Mouse (Mus musculus) layer of hippocampus, adult 18-20 months (tissue): ENCODE results near the gene Wdr49. TPM values are rescaled to one million over a fixed set of nuclear protein-coding genes. Genes with fewer than 3 reads are reported as not detected.

Source experiments
- DNase-seq, 2 experiments: peaks; one replicate each; pipeline ENCODE4 v3.0.0; 2022; ENCODE audit warnings: low spot score in 2 of 2
- long read RNA-seq: library from polyadenylated mRNA; stranded (forward); transcript quantifications from one replicate; pipeline ENCODE4 v2.0.0, GENCODE M21; 2021
- total RNA-seq, 2 experiments: library from RNA; stranded (reverse); gene quantifications; 2 replicates each; pipeline ENCODE4 v1.2.3; 2021

The Wdr49 gene
- 1 to 10 TPM in 1 of 2 experiments, under 1 TPM in 1; 0.68 to 1.4 TPM for total RNA-seq
- long read RNA-seq, partial matches to known transcripts = 0 of 1 reads
- long read RNA-seq, other reads (novel, unspliced or antisense) = 1 of 1 reads

DNA sequence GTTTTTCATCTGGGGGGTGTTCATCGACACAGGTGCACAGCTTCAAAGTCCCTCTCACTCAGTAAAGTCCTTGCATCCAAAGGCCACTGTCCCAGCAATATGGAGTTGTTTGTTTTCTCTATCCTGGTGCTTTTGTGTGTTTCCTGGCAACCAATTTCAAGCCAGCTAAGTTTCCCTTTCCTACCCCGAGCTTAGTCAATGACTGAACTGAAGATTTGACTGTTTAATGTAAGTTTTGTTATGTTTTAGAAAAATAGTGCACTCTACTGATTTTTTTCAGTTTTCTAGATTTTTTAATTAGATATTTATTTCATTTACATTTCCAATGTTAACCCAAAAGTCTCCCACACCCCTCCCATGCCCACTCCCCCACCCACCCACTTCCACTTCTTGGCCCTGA, at the start of gene Wdr49:
TSS of gene Wdr49 (minus strand) at position 101 of the 400 bp plus-strand sequence.
- no peak for DNase-seq

DNA sequence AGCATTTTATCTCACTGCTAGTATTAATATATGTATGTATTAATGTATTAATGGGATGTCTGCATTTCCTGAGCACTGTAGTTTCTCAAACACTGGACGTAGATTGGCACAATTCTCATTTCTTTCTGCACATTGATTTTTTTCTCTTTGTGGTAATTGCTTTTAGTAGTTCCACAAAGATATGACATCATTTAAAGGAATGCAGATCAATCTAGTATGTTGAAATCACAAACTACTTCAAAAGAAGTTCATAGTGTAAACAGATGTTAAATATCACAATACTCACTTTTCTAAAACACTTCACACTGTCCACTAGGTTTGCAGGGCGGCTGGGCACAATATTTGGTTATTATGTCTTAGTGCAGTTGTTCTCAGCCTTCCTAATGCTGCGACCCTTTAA, 49.1 kb upstream of the Wdr49 start:
- no peak for DNase-seq

DNA sequence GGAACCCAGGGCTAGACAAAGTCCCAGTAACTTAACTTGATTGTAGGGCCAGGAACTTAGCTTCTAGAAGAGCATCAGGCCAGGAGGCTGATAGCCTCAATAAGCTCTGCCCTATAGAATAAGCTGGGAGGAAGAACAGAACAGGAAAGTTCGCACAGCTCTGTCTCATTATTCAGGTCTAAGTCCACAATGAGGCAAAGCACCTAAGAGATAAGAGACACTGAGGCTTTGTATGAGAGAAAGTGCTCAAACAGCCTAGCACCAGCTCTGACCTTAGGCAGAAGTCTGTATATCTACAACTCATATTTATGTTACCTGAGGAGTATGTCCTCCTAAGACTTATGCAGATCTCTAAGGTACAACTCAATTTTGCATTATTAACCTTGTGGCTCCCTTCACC, 40.6 kb upstream of the Wdr49 start:
- no peak for DNase-seq

DNA sequence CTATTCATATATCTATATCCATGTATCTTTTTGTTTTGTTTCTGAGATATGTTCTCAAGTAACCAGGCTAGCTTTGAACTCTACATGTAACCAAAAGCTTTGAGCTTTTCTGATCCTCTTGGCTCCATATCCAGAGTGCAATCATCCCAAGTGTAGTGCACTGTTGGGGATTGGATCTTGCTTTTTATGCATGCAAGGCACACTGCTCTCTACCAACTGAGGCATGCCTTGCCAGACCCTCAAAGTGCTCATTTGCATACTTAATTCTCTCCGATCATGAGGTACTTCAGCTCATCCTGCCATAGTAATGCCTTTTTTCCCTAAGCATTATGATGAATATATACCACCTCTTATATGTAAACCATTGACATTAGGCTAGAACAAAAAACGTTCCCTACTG, 39.4 kb upstream of the Wdr49 start:
- DNase-seq = no peak

DNA sequence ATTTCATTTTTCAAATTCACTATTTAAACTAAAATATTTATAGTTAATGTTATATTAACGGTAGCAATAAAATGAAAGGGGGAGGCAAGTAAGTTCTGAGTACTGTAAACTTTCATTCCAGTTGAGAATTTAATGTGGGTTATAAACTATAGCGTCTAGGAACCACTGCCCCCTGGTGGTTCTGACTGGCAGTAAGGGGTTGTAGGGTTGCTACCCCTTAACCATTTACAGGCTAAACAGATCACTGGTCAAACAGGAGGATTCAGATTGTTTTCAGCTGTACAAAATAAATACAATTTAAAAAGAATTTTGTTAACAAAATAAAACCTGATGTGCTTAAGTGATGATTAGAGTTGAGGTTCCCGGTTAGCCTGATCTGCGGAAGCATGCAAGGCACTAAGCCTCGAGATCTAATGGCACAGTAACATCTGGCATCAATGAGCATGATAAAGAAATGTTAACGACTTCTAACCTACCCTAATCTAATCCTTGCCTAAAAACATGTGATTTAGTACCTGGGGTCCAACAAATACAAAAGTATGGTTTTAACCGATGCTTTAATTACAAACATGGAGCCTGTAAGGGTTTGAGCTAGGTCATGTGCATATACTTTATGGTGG, 35.8 kb upstream of the Wdr49 start:
- DNase-seq = peak; percentile 12 to 69

DNA sequence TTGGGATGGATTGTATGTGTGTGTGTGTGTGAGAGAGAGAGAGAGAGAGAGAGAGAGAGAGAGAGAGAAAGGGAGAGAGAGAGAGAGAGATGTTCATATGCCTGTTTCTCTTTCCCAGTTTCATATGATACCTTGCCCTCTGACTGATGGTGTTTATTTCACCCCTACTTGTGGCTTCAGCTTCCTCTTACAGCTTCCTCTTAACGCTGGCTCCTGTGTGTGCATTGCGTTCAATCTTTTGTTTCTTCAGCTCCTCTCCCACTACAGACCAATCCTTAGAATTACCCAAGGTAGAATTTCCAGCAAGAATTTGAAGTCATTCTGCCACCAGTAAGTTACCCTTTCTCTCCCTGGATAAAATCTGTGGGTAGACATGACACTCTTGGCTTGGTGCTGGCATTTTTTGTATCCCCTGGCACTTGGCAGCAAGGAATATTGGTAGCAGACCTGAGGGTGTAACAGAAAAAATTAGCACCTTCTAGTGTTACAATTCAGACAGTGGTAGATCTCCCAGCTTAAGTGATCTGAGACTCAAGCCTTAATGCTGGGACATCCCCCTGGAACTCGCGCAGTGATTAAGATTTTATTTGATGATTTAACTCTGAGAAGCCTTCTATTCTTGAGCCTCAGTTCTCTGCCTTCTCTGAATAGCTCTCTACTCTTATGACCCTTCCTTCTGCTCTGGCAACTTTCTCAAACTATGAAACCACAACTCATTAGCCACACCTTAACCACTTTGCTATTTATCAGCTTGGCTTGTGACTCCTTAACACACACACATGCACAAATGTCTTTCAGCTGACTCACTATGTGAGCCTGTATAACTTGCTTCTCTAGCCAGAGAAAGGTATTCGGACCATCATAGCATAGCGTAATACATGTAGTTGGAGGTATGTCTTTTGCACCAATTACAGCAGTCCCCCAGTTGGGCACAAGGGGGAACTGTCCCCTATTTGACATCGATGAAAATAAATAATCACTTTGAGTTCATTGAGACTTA, 17.3 kb upstream of the Wdr49 start:
- DNase-seq = no peak

DNA sequence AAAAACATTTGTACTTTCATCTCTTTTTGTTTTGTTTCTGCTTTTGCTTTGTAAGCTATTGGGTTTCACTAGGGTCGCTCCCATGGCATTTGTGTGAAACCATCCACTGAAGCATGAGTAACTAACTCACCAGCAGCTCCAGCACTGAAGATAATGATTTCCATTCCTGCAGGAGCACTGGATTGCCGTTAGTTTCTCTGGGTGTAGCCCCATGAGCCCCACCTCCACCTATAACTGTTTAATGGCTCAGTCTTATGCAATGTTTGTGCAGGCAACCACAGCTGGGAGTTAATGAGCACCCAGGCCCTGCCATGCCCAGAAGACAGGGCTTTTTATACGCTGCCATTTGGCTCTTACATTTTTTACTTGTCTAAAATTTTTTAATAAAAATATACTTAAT, 11.0 kb upstream of the Wdr49 start:
- DNase-seq = no peak

DNA sequence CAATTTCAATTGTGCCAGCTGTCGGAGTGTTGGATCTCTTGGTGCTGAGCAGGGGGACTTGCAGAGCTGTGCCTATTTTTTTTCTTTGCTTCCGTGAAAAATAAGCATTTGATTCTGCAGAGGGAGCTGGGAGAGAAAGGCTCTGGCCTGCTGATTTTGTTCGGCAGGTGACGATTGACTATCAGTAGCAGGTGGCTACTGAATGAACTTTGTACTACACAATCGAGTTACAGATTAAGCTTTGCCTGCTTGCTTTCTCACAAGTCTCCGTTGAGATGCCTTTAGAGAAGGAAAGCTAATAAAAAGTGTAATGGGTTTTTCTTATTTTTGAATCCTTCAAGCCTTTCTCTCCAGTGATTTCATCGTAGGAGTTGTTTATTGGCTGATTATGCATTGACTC, 6.8 kb downstream of the Wdr49 start:
- DNase-seq = no peak

DNA sequence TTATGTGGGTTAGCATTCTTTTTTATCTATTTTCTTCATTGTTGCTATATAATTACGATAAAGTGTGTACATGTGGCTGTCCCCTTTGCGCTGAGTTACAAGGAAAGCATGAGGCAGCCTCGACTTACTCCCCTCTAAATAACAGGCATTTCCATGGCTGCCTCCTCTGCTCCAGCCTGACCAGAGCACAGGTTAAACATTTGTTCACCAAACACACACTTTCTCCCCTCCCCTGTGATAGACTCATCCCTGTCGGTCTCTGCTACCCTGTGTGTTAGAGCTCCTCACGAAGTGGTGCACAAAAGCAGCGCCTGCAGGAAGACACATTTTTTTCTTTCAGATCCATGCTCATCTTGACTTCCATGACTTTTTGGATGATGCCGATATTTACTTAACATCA, 7.3 kb downstream of the Wdr49 start:
- no peak for DNase-seq

DNA sequence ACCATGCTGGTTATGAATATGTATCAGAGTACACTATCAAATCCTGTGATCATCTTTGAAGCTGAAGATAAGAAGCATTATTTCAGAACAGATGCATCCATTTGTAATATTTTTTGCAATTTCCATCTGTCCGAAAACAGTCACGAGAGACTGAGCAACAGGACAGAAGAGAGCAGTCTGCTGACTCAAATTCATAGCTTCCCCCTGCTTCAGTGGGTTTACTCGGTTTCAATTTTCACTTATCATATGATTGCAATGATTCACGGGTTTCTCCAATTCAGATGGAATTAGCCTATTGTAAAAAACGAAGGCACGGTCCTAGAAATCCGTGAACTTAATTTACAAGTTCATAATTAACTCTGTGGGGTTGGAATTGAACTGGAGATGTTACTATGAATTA, 13.8 kb downstream of the Wdr49 start:
- no peak for DNase-seq

DNA sequence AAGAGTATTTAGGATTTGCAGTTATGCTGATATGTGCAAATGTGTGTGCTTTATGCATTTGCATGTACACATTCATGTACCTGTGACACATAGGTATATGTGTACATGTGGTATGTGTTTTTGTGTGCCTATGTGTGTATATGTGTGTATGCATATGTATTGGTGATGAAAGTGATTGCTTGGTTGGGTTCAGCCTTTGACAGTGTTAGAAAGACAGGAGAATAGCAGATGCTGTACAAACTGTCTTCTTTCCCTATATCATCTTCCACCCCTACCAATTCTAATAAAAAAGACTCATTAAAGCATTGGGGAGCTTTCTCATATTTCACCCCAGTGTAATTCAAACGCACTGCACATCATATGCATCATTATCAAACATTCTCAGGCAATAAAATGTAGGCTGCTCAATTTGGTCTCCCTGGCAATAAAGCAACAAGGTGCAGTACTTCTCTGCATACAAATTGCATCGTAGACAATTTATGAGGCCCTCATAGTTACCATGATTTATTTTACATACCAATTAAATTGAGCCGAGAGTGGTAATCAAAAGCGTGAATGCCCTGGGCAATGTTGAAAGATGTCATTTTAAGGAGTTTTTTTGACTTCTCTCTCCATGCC, 51.3 kb downstream of the Wdr49 start:
- no peak for DNase-seq

DNA sequence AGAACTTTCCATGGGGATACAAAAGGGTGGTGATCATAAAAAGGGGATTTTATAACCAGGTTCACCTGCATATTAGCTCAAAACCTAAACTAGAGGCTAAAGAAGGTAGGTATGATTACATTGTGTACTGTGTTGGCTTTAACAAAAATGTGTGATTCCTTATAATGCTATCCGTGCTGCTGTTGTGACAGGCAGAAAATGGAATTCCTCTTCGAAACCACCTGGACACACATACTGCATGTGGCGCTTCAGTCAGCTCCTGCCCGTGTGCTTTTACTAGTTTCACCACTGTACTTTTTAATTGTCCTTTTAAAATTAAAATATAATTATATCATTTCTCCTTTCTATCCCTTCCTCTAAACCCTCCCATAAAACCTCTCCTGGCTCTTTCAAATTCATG, 86.0 kb downstream of the Wdr49 start:
- no peak for DNase-seq

DNA sequence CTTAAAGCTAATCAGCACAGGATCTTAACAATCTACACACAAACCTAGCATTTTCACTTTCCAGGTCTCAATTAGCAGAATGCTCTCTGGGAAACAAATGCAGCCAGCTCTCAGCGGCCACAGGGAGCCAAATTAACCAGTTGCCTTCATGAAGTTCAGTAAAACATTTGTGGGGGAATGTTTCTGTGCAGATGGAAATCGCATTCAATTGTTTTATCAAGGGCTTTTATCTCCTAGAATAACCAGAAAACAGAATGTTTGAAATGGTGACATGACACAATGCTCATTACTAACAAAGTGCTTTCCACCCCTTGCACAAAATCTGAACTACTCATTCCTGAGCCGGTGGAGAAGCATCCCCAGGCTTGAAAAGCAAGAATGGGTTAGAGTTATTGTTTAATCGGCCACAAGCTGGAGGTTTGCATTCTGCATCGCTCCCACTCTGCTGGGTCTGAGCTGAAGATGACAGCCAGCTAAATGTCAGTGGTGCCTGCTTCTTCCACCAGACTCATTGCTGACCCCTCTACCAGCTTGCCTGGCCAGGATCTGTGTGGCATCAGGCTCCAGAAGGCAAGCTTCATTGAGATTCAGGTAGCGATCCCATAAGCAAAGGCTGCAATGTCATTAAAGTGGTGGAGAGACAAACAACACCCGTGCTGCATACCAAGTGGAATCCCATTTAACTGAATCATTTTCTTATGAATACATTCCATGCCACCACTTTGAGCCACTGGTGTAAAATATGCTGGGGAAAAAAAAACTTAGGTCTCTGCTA, 86.6 kb downstream of the Wdr49 start:
- DNase-seq = peak; percentile 4 to 48

DNA sequence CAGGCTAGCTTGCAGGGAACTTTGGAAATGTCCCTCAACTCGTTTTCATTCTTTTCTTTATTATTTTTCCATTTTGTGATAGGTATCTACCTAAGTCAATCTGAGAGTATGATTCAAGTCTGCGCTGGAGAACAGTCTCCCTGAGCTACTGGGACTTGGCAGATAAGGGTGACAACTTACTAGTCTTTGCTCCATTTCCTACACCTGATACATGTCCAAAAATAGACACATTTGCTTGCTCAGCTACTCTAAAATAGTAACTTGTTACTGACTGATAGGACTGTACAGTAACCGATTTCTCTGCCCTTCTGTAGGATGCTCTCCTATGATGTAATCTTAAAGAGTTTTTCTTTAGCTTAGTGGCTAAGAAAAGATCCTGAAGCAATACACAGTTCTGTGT, 87.5 kb downstream of the Wdr49 start:
- no peak for DNase-seq

DNA sequence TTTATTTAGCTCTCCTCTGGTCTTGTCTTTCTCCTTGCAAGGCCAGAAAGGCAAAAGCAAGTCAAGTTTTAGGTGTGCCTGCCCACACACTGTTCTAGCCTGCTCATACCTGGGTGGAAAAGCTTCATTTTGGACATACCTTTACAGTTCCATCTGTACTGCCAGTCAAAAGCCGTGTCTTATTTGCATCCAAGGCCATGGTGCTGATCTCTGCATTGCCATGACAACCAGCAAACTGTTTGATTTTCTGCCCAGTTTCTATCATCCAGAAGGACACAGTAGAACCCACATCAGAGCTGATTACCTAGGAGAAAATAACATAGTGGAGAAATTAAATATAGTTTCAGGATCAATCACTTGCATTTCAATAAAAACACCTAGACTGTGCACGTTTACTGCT, 100.2 kb downstream of the Wdr49 start:
- DNase-seq = peak; percentile 16 to 59

DNA sequence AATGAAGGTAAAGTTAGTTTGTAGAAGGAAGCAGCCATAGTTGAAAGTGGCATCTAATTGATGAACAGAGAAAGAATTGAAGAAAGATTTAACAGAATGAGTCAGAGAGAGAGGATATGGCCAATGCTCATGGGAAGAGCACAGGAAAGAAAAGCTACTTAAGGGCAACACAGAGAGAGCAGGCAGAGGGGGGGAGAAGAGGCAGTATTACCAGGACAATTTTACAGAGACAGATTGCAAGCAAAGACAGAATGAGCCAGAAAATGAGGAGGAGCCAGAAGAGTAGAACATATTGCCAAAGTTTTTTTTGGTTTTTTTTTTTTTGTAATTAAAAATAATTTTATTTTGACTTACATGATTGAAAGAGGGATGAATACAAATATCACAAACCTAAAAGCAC, 128.0 kb downstream of the Wdr49 start:
- peak in 1 of 2 experiments; percentile 35 for DNase-seq

DNA sequence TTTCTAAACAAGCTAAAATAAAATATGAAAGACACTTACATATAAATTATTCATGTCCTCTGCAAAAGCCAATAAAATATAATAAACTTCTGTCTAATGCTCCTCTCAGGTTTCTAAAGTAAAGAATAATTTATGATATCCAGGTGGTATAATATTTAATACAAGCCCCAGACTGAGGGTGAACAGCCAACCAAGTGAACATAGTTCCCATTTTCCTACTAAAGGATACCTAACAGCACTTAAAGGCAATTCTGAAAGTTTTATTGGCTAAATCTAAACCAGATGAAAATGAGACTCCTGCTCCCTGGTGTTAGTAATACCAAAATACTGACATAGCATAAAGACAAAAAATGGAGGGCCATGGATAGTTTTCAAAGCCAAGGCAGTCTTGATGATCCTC, 144.8 kb downstream of the Wdr49 start:
- no peak for DNase-seq

DNA sequence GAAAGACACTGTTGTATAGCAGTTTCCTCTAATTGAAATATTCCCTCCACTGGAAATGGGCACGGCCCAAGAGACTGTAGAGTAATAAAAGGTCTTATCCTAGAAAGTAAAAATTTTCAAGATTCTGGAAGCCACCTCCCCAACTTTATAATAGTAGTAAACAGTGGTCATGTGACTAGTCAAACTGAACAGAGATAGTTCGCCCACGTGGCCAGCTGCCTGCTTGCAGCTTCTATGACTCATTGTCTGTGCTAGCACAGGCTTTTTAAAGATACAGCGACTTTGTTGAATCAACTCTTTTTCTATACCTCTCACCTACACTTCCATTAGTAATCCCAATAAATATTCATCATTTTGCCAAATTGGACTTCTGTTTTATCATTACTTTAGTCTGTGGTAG, 161.0 kb downstream of the Wdr49 start:
- peak; percentile 9 to 78 for DNase-seq

DNA sequence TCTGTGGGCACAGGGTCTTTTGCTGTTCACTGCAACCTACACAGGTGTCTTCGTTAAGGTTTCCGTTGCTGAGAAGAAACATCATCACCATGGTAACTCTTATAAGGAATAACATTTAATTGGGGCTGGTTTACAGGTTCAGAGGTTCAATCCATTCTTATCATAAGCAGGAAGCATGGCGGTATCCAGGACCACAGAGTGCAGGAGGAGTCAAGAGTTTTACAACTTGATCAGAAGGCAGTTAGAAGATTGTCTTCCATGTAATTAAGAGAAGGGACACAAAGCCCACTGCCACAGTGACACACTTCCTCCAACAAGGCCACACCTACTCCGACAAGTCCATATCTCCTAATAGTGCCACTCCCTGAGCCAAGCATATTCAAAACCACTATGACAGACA, 173.1 kb downstream of the Wdr49 start:
- DNase-seq = no peak

DNA sequence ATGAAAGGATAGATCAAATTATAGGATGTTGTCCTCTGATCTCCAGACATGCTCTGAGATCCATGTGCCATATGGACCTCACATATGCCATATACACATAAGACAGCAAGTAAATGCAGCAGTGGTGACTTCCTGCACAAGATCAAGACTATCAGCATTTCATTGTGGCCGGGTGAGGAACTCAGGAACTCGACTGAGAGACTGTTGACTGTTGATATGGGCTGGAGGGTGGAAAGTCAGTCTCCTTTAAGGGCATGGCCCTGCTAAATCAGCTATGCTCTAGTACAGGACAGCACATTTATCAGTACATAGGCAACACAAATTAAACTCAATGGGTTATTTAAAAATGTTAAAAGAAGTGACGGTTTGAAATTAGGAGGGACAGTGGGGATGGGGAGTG, 173.7 kb downstream of the Wdr49 start:
- DNase-seq = no peak

DNA sequence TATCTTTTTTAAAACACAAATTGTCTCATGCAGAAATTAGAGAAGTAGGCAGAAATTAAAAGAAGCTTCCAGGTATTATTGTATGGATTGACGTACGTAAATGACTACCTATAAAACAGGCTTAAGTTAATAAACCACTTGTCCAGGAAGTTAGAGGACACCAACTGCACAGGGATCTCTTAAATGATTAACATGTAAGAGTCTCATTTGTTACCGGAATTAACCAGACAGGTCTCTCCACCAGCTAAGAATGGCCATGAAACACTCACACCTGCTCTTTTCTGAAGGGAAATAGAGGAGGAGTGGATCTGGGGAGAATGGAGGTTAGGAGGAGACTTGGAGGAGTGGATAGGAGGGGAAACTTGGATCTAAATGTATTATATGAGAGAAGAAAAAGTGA, 176.4 kb downstream of the Wdr49 start:
- no peak for DNase-seq
